Mouse (Mus musculus) ES-E14 (cell line): ENCODE measurements around the gene Cpt1a. TPM values are rescaled to one million over a fixed set of nuclear protein-coding genes. Genes with fewer than 3 reads are reported as not detected.

ENCODE experiments used
- DNase-seq: peaks from one replicate; pipeline ENCODE4 v3.0.0-alpha.2; 2013; ENCODE audit warnings: low read depth, low spot score
- H3K27ac ChIP-seq: 2 replicates; pipeline ENCODE4 v1.5.1; 2012; ENCODE audit warnings: low read depth, mild to moderate bottlenecking, low read length, moderate library complexity, mixed read lengths; ENCODE audit not compliant: poor library complexity, insufficient read depth, severe bottlenecking
- H3K36me3 ChIP-seq: 2 replicates; pipeline ENCODE4 v1.6.1; 2012; ENCODE audit warnings: mild to moderate bottlenecking, low read length, moderate library complexity, mixed read lengths; ENCODE audit not compliant: control insufficient read depth, poor library complexity, insufficient read depth, severe bottlenecking
- H3K4me1 ChIP-seq, 2 experiments: fragments of 150-350 bp in 1 of 2; sonication (generic) in 1 of 2; 2 replicates each; pipeline ENCODE4 v1.6.1; 2012; ENCODE audit warnings: low read length in 2 of 2, mild to moderate bottlenecking in 1 of 2, mixed read lengths in 1 of 2; ENCODE audit not compliant: control insufficient read depth in 2 of 2, insufficient read depth in 2 of 2, poor library complexity in 1 of 2
- H3K4me3 ChIP-seq, 2 experiments: fragments of 150-350 bp in 1 of 2; sonication (generic) in 1 of 2; 2 replicates each; pipeline ENCODE4 v1.5.1; 2012; ENCODE audit warnings: low read length in 2 of 2, low read depth in 1 of 2, mild to moderate bottlenecking in 1 of 2, mixed read lengths in 1 of 2; ENCODE audit not compliant: insufficient read depth in 1 of 2, poor library complexity in 1 of 2, severe bottlenecking in 1 of 2
- H3K9ac ChIP-seq: 2 replicates; pipeline ENCODE4 v1.6.1; 2012; ENCODE audit warnings: low read depth, mild to moderate bottlenecking, low read length, mixed read lengths; ENCODE audit not compliant: poor library complexity, insufficient read depth, severe bottlenecking
- H3K9me3 ChIP-seq: fragments of 150-350 bp; sonication (generic); 2 replicates; pipeline ENCODE4 v1.6.1; 2012; ENCODE audit warnings: low read depth, mild to moderate bottlenecking, low read length; ENCODE audit not compliant: control insufficient read depth, insufficient read depth
- CHD2 ChIP-seq: IDR thresholded peaks from 2 replicates; pipeline ENCODE4 v1.6.1; 2014; ENCODE audit warnings: mild to moderate bottlenecking, low read depth, low read length, inconsistent platforms
- HCFC1 ChIP-seq: IDR thresholded peaks from 2 replicates; pipeline ENCODE4 v1.6.1; 2012; ENCODE audit warnings: low read length, inconsistent platforms, borderline replicate concordance; ENCODE audit not compliant: insufficient read depth
- MAFK ChIP-seq: IDR thresholded peaks from 2 replicates; pipeline ENCODE4 v1.6.1; 2014; ENCODE audit warnings: mild to moderate bottlenecking, low read depth, low read length, inconsistent platforms; ENCODE audit not compliant: insufficient read depth
- ZC3H11A ChIP-seq: IDR thresholded peaks from 2 replicates; pipeline ENCODE4 v1.6.1; 2012; ENCODE audit warnings: low read depth, mild to moderate bottlenecking, inconsistent platforms, low read length, borderline replicate concordance
- ZNF384 ChIP-seq: IDR thresholded peaks from 2 replicates; pipeline ENCODE4 v1.6.1; 2012; ENCODE audit warnings: low read depth, low read length, inconsistent platforms
- in situ Hi-C, 2 experiments: fragments of 600-800 bp; cut with MboI; formaldehyde crosslinking; loops; one replicate each; pipeline ENCODE4 v1.15.1; 2025; ENCODE audit warnings: low sequenced_read_pairs in 2 of 2, inconsistent platforms in 1 of 2; ENCODE audit not compliant: unreplicated experiment in 2 of 2
- total RNA-seq: library from RNA; depleted of rRNA; stranded (reverse); fragments of 300-350 nt; gene quantifications from 2 replicates; pipeline ENCODE4 v1.2.3, GENCODE M21; 2012; rRNA removed

Cpt1a gene
- total RNA-seq, 1 experiment, result 15.7 TPM

GRCm38 (mm10) chr19:3434124-3434523 is 112.0 kb downstream of the Cpt1a start:
- H3K36me3 ChIP-seq, result no peaks in the 10 kb centered on the region
- no peak for DNase-seq
- H3K4me1 ChIP-seq, result peaks cover 4 to 27% of the 10 kb centered on the region in 2 experiments; a peak in 3 of 4 replicates
- no peaks in the 10 kb centered on the region for H3K9me3 ChIP-seq
- no peak overlapping the region for H3K4me3 ChIP-seq
- TF ChIP-seq CHD2 (no peak), MAFK (no peak), ZNF384 (no peak), ZC3H11A (no peak), HCFC1 (no peak)
- in situ Hi-C loops, result no loop called here
- H3K27ac ChIP-seq, result no peak overlapping the region
- no peak overlapping the region for H3K9ac ChIP-seq

GRCm38 (mm10) chr19:3434641-3435040 is 112.5 kb downstream of the Cpt1a start:
- no peak overlapping the region for H3K27ac ChIP-seq

More at GRCm38 (mm10) chr19:3434641-3435040, 112.5 kb downstream of the Cpt1a start:
- in situ Hi-C loops, result no loop called here
- Histone ChIP-seq H3K9me3 (no peaks in the 10 kb centered on the region), H3K36me3 (no peaks in the 10 kb centered on the region), H3K4me1 (peaks cover 4 to 24% of the 10 kb centered on the region in 2 experiments; a peak in 3 of 4 replicates), H3K4me3 (no peak overlapping the region), H3K9ac (no peak overlapping the region)
- no peak for DNase-seq
- TF ChIP-seq ZNF384 (no peak), HCFC1 (no peak), ZC3H11A (no peak), CHD2 (no peak), MAFK (no peak)

Other genes with a start within 250 kb of the Cpt1a start
- gene Mrpl21, start 39.4 kb upstream of the Cpt1a start, total RNA-seq, result 94.5 and 105 TPM in 2 replicates
- gene Ighmbp2, start 39.3 kb upstream of the Cpt1a start, total RNA-seq, result 13.2 and 15.8 TPM in 2 replicates
- gene Tesmin, start 66.5 kb downstream of the Cpt1a start, total RNA-seq, result 1.6 and 3.1 TPM in 2 replicates
- 0.27 and 0.95 TPM in 2 replicates for gene Gal, start 92.2 kb downstream of the Cpt1a start, total RNA-seq